Mouse (Mus musculus) lung, postnatal 0 days (tissue): ENCODE data around the gene Bag6. TPM values are rescaled to one million over a fixed set of nuclear protein-coding genes. Genes with fewer than 3 reads are reported as not detected.
A peak's percentile ranks its signal among the peaks of the same experiment; 100 is the strongest.

Source experiments
- ATAC-seq: fragments of 200-750 bp; cut with Nextera tagmentation; 2 replicates; pipeline ENCODE4 v1.8.0; 2017; ENCODE audit warnings: moderate library complexity
- DNase-seq: peaks from one replicate; pipeline ENCODE4 v3.0.0-alpha.2; 2016; ENCODE audit warnings: low spot score
- H3K27ac ChIP-seq: fragments of 300-500 bp; sonication (generic); 2 replicates; pipeline ENCODE4 v1.5.1; 2014; ENCODE audit warnings: antibody characterized with exemption, mild to moderate bottlenecking, low read length, mixed read lengths
- H3K27me3 ChIP-seq: fragments of 300-500 bp; sonication (generic); replicated peaks from 2 replicates; pipeline ENCODE4 v1.6.1; 2014; ENCODE audit warnings: low read length, mixed read lengths; ENCODE audit not compliant: insufficient read depth
- H3K36me3 ChIP-seq: fragments of 300-500 bp; sonication (generic); 2 replicates; pipeline ENCODE4 v1.6.1; 2014; ENCODE audit warnings: low read length, mixed read lengths; ENCODE audit not compliant: insufficient read depth
- H3K4me1 ChIP-seq: fragments of 300-500 bp; sonication (generic); 2 replicates; pipeline ENCODE4 v1.6.1; 2014; ENCODE audit warnings: antibody characterized with exemption, low read depth, low read length, mixed read lengths; ENCODE audit not compliant: insufficient read depth
- H3K4me2 ChIP-seq: fragments of 300-500 bp; sonication (generic); replicated peaks from 2 replicates; pipeline ENCODE4 v1.6.1; 2014; ENCODE audit warnings: low read depth, mild to moderate bottlenecking, low read length, moderate library complexity, mixed read lengths
- H3K4me3 ChIP-seq: fragments of 300-500 bp; sonication (generic); 2 replicates; pipeline ENCODE4 v1.5.1; 2014; ENCODE audit warnings: low read depth, low read length
- H3K9ac ChIP-seq: fragments of 300-500 bp; sonication (generic); replicated peaks from 2 replicates; pipeline ENCODE4 v1.6.1; 2014; ENCODE audit warnings: low read depth, mild to moderate bottlenecking
- H3K9me3 ChIP-seq: fragments of 300-500 bp; sonication (generic); 2 replicates; pipeline ENCODE4 v1.6.1; 2016; ENCODE audit warnings: low read length, mixed read lengths
- CTCF ChIP-seq: IDR thresholded peaks from 2 replicates; pipeline ENCODE4 v1.5.1; 2016; ENCODE audit warnings: antibody characterized with exemption, mild to moderate bottlenecking
- EP300 ChIP-seq: IDR thresholded peaks from 2 replicates; pipeline ENCODE4 v1.6.1; 2016; ENCODE audit warnings: antibody characterized with exemption, mild to moderate bottlenecking, control low read depth
- WGBS: fragments of 180-500 bp; shearing (Covaris S2); extraction: QIAGEN DNeasy Blood & Tissue Kit; methylation state at CpG from one replicate; pipeline ENCODE4 v1.1.7; 2014; 5-methylcytosine and 5-hydroxymethylcytosine counted together
- polyA plus RNA-seq: library from polyadenylated mRNA; unstranded; fragments of >200 nt; fragmentation: Nextera tagmentation; extraction: Ambion mirVana; gene quantifications from 2 replicates; pipeline ENCODE4 v1.2.1, GENCODE M21; 2015

Bag6 gene
- polyA plus RNA-seq, 1 experiment from 2014 or later: 34.8 TPM

GRCm38 (mm10) chr17:35180093-35180492 lies 45.1 kb downstream of the Bag6 start:
- no peak for ATAC-seq
- Histone ChIP-seq H3K27ac (no peak overlapping the region), H3K9ac (no peak overlapping the region), H3K4me1 (no peaks in the 10 kb centered on the region), H3K9me3 (no peaks in the 10 kb centered on the region), H3K36me3 (no peaks in the 10 kb centered on the region), H3K4me3 (no peak overlapping the region), H3K27me3 (no peaks in the 10 kb centered on the region), H3K4me2 (no peak overlapping the region)
- 82% methylated on average over 5 of the region's 5 CpGs for WGBS
- DNase-seq: no peak
- TF ChIP-seq CTCF (no peak), EP300 (no peak)

- H3K36me3 ChIP-seq: no peaks in the 10 kb centered on the region
- peak overlapping the region; percentile 54 for H3K4me2 ChIP-seq
- H3K4me1 ChIP-seq: no peaks in the 10 kb centered on the region
- ATAC-seq (peak; percentile 72), DNase-seq (peak; percentile 78)
- no peaks in the 10 kb centered on the region for H3K9me3 ChIP-seq
- no peak for TF ChIP-seq CTCF
- peak; percentile 11; the same call in 1 of the 2 replicates for TF ChIP-seq EP300
- no peaks in the 10 kb centered on the region for H3K27me3 ChIP-seq
- H3K9ac ChIP-seq: peak overlapping the region; percentile 16; the same call in 1 of the 2 replicates
- 1% methylated on average over 18 of the region's 18 CpGs for WGBS
- H3K4me3 ChIP-seq: peak overlapping the region; percentile 49
- H3K27ac ChIP-seq: peak overlapping the region; percentile 71
Measured at GRCm38 (mm10) chr17:35185639-35186611, 50.9 kb downstream of the Bag6 start.

GRCm38 (mm10) chr17:35186681-35187080 lies 51.7 kb downstream of the Bag6 start:
- H3K36me3 ChIP-seq: no peaks in the 10 kb centered on the region
- peak overlapping the region; percentile 49 for H3K4me3 ChIP-seq
- 3% methylated on average over 4 of the region's 4 CpGs for WGBS
- ATAC-seq (peak; percentile 37; the same call in 1 of the 2 replicates), DNase-seq (peak; percentile 53)
- H3K27ac ChIP-seq: peak overlapping the region; percentile 71
- H3K27me3 ChIP-seq: no peaks in the 10 kb centered on the region
- no peak overlapping the region for H3K9ac ChIP-seq
- TF ChIP-seq CTCF (no peak), EP300 (no peak)
- peak overlapping the region; percentile 54 for H3K4me2 ChIP-seq
- H3K9me3 ChIP-seq: no peaks in the 10 kb centered on the region
- H3K4me1 ChIP-seq: no peaks in the 10 kb centered on the region

GRCm38 (mm10) chr17:35187345-35187744 lies 52.4 kb downstream of the Bag6 start:
- ATAC-seq (no peak), DNase-seq (no peak)
- Histone ChIP-seq H3K27me3 (no peaks in the 10 kb centered on the region), H3K4me1 (no peaks in the 10 kb centered on the region), H3K4me2 (no peak overlapping the region), H3K27ac (no peak overlapping the region), H3K36me3 (no peaks in the 10 kb centered on the region), H3K9me3 (no peaks in the 10 kb centered on the region), H3K4me3 (no peak overlapping the region), H3K9ac (no peak overlapping the region)
- TF ChIP-seq CTCF: no peak
- TF ChIP-seq EP300: no peak
- 55% methylated on average over 4 of the region's 4 CpGs for WGBS

GRCm38 (mm10) chr17:35187959-35188610 lies 53.1 kb downstream of the Bag6 start, which contains the start of gene Lst1:
TSS of gene Lst1 (minus strand) at chr17:35188439.
- no peak for ATAC-seq
- no peaks in the 10 kb centered on the region for H3K4me1 ChIP-seq
- no peaks in the 10 kb centered on the region for H3K9me3 ChIP-seq
- H3K4me2 ChIP-seq: no peak within 1 kb of the TSS
- no peak for DNase-seq
- H3K4me3 ChIP-seq: no peak within 1 kb of the TSS
- H3K27ac ChIP-seq: peak within 1 kb of the TSS; percentile 9; the same call in 1 of the 2 replicates
- no peak for TF ChIP-seq EP300
- TF ChIP-seq CTCF: no peak
- H3K27me3 ChIP-seq: no peaks in the 10 kb centered on the region
- H3K9ac ChIP-seq: no peak within 1 kb of the TSS
- WGBS: 64% methylated on average over 7 of the region's 7 CpGs
- no peaks in the 10 kb centered on the region for H3K36me3 ChIP-seq

- Histone ChIP-seq H3K9ac (no peak overlapping the region), H3K4me3 (no peak overlapping the region), H3K36me3 (no peaks in the 10 kb centered on the region), H3K27me3 (no peaks in the 10 kb centered on the region), H3K4me2 (no peak overlapping the region), H3K9me3 (no peaks in the 10 kb centered on the region), H3K27ac (no peak overlapping the region), H3K4me1 (peaks cover 1% of the 10 kb centered on the region; the same call in 1 of the 2 replicates)
- no peak for DNase-seq
- TF ChIP-seq EP300 (no peak), CTCF (no peak)
- ATAC-seq: no peak
- WGBS: 19% methylated on average over 1 of the region's 1 CpGs
Measured at GRCm38 (mm10) chr17:35189186-35189585, 54.2 kb downstream of the Bag6 start.
